Mouse (Mus musculus): ENCODE measurements at regions not wholly inside any gene's neighbourhood (a gene's known extent, or its start where the extent isn't known, plus 50 kb on each side); places are given as distances from the start of the nearest gene placed in this dataset.

DNA sequence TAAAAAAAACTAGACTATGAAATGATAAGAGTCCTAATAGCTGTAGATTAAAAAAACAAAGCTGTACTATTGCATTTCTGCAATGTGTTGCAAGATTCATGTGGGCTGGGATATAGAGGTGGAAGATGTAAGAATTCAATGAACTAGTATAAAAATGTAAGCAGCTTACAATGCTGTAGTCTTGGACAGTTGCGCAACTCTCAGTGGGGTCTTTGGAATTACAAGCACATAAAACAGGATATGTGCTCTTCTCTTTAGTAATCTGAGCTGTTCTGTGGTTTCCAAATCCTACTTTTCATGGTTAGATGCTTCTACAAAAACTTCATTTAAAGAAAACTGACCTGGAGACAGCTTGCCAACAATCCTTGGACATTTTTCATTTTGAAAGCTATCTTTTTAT lies 609.3 kb downstream of the Adgrl2 start:
- TF ChIP-seq POLR2A (IDR thresholded peaks at IDR 0.05; ENCODE audit: insufficient read depth, low read length) (no peak), CTCF (IDR thresholded peaks at IDR 0.05; ENCODE audit: low read depth, low read length) (no peak)

Data from ES-Bruce4 (cell line).